Mouse (Mus musculus): Measurements from ENCODE around the gene Nktr.

- TF ChIP-seq CTCF (IDR thresholded peaks at IDR 0.05; ENCODE audit: low read depth) (no peak), EP300 (IDR thresholded peaks at IDR 0.05; ENCODE audit: low read depth) (no peak)
Measured at GRCm38 (mm10) chr9:121744051-121744450, 25.1 kb downstream of the Nktr start.
